Mouse (Mus musculus) embryonic fibroblast, embryonic 13.5 days (primary cell): ENCODE results near the gene BC107364.
"Not testable (repeated sequence)": the region's sequence is repeated elsewhere in the genome, so short reads cannot be mapped to it uniquely, and the experiment has no call there.

Experiments
- CTCF ChIP-seq: IDR thresholded peaks from 2 replicates; pipeline ENCODE4 v1.5.1; 2011; ENCODE audit warnings: mild to moderate bottlenecking, control low read depth, low read length, moderate library complexity, borderline replicate concordance; ENCODE audit not compliant: insufficient read depth
- POLR2A ChIP-seq: IDR thresholded peaks from 2 replicates; pipeline ENCODE4 v1.6.1; 2011; ENCODE audit warnings: low read depth, mild to moderate bottlenecking, control low read depth, low read length, moderate library complexity

- not testable (repeated sequence) for TF ChIP-seq POLR2A, CTCF
Observed at GRCm38 (mm10) chr3:96452262-96452661, at the start of gene BC107364.
